Comparison of ENCODE assay signal across 10 mouse cellular contexts in genomic region chr1:74240311-74240710, GRCm38 (mm10). TPM values are rescaled to one million over a fixed set of nuclear protein-coding genes. Genes with fewer than 3 reads are reported as not detected.
DNase-seq lines count a peak whose midpoint lies in the region; ATAC-seq and TF ChIP-seq lines count a peak whose summit lies in the region.
"Had no signal": no experiment of that assay in that cellular context is flagged by ENCODE, and none has a peak within 500 bp of the region (broad histone marks: within the 10 kb centered on the region; RNA-seq: fewer than 3 reads in every experiment).

No protein-coding gene starts in this region.

- H3K27ac ChIP-seq in embryonic facial prominence, embryonic 11.5 days (replicated peaks; ENCODE audit: low read depth, low read length): no peak overlapping the region
- no peak overlapping the region for H3K27ac ChIP-seq in embryonic facial prominence, embryonic 10.5 days (replicated peaks)
- peak overlapping the region; percentile 56 for H3K27ac ChIP-seq in spleen, adult 2 months (ENCODE audit: insufficient read depth, low read length)

- H3K27me3 ChIP-seq in embryonic facial prominence, embryonic 11.5 days (ENCODE audit: control insufficient read depth, insufficient read depth, low read length): no peaks in the 10 kb centered on the region
- H3K27me3 ChIP-seq in embryonic facial prominence, embryonic 10.5 days (replicated peaks; ENCODE audit: low read depth, poor library complexity, severe bottlenecking): no peaks in the 10 kb centered on the region
- no peaks in the 10 kb centered on the region for H3K27me3 ChIP-seq in spleen, adult 2 months (ENCODE audit: control insufficient read depth, insufficient read depth, low read length)

- ATAC-seq in embryonic facial prominence, embryonic 11.5 days (replicated peaks; ENCODE audit: insufficient number of reproducible peaks, low FRiP score, low TSS enrichment, low read depth): no peak

- DNase-seq in embryonic facial prominence, embryonic 11.5 days (ENCODE audit: low spot score): peak; percentile 17
- DNase-seq in embryonic facial prominence, embryonic 10.5 days (ENCODE audit: low spot score): no peak
- DNase-seq in spleen, adult 2 months (ENCODE audit: low read depth in 1 of 2, low spot score in 2 of 2): no peak
- DNase-seq in spleen, adult 12 weeks (ENCODE audit: low spot score): no peak
- DNase-seq in left cerebral cortex, postnatal 25 days (ENCODE audit: low spot score in 2 of 2): peak; percentile 77 to 97
- DNase-seq in testis, postnatal 14 days (ENCODE audit: low spot score): peak; percentile 34
- no peak for DNase-seq in retina, embryonic 14.5 days (ENCODE audit: low spot score)
- DNase-seq in ovary, postnatal 10 days (ENCODE audit: low spot score): no peak

- no peak overlapping the region for H3K9ac ChIP-seq in embryonic facial prominence, embryonic 11.5 days (replicated peaks; ENCODE audit: low read length)

- intact Hi-C loops in left cerebral cortex, postnatal 25 days (cut with DNase I): no loop called here

- no peaks in the 10 kb centered on the region for H3K36me3 ChIP-seq in embryonic facial prominence, embryonic 11.5 days (replicated peaks; ENCODE audit: control insufficient read depth, insufficient read depth, low read depth, low read length)
- H3K36me3 ChIP-seq in embryonic facial prominence, embryonic 10.5 days (replicated peaks): peaks cover 21% of the 10 kb centered on the region
- H3K36me3 ChIP-seq in spleen, adult 2 months (ENCODE audit: control insufficient read depth, insufficient read depth, low read length): no peaks in the 10 kb centered on the region

- no peaks in the 10 kb centered on the region for H3K9me3 ChIP-seq in embryonic facial prominence, embryonic 11.5 days (replicated peaks; ENCODE audit: control insufficient read depth, low read length)
- no peaks in the 10 kb centered on the region for H3K9me3 ChIP-seq in embryonic facial prominence, embryonic 10.5 days

- 67% methylated on average over 6 of the region's 6 CpGs for WGBS in embryonic facial prominence, embryonic 11.5 days
- WGBS in embryonic facial prominence, embryonic 10.5 days: 81% methylated on average over 6 of the region's 6 CpGs
- WGBS in spleen, adult 2 months: 40% methylated on average over 6 of the region's 6 CpGs

- H3K4me1 ChIP-seq in embryonic facial prominence, embryonic 11.5 days (ENCODE audit: control insufficient read depth, insufficient read depth, low read length): 0 out of 2 replicates have a peak, but pooled peaks cover 3% of the 10 kb centered on the region
- H3K4me1 ChIP-seq in embryonic facial prominence, embryonic 10.5 days: peaks cover 36% of the 10 kb centered on the region
- H3K4me1 ChIP-seq in spleen, adult 2 months (ENCODE audit: control insufficient read depth, insufficient read depth, insufficient read length): peaks cover 38% of the 10 kb centered on the region

- TF ChIP-seq CTCF in spleen, adult 2 months (IDR thresholded peaks at IDR 0.05; ENCODE audit: extremely low read depth, insufficient read depth, insufficient read length, insufficient replicate concordance): no peak

- no peak overlapping the region for H3K4me3 ChIP-seq in embryonic facial prominence, embryonic 11.5 days (ENCODE audit: low read depth, low read length)
- no peak overlapping the region for H3K4me3 ChIP-seq in embryonic facial prominence, embryonic 10.5 days
- H3K4me3 ChIP-seq in spleen, adult 2 months (ENCODE audit: extremely low read depth, insufficient read depth, insufficient read length): no peak overlapping the region

- no peak for TF ChIP-seq POLR2A in spleen, adult 2 months (IDR thresholded peaks at IDR 0.05; ENCODE audit: low read depth, low read length)

- no peak overlapping the region for H3K4me2 ChIP-seq in embryonic facial prominence, embryonic 11.5 days (ENCODE audit: low read depth, low read length)

RNA-seq across cellular contexts. Expression of gene Arpc2, which starts 4.4 kb away (rescaled TPM):
- polyA plus RNA-seq in embryonic facial prominence, embryonic 11.5 days (2014; fragmentation: Nextera tagmentation; extraction: Ambion mirVana): 344 and 380 TPM in 2 replicates
- polyA plus RNA-seq in embryonic facial prominence, embryonic 10.5 days (2016; fragmentation: Nextera tagmentation; extraction: Ambion mirVana): 359 and 369 TPM in 2 replicates
- polyA plus RNA-seq in spleen, adult 2 months (2012; rRNA removed): 186 and 302 TPM in 2 replicates
- 100 to 1,000 TPM; 266 to 287 TPM for total RNA-seq in left cerebral cortex, postnatal 25 days (2021)

RNA-seq across cellular contexts. Expression of gene Gpbar1, which starts 38.0 kb away (rescaled TPM):
- polyA plus RNA-seq in embryonic facial prominence, embryonic 11.5 days (2014; fragmentation: Nextera tagmentation; extraction: Ambion mirVana): 0.20 and 0.91 TPM in 2 replicates
- 0.41 and 0.70 TPM in 2 replicates for polyA plus RNA-seq in embryonic facial prominence, embryonic 10.5 days (2016; fragmentation: Nextera tagmentation; extraction: Ambion mirVana)
- 0.08 and 0.14 TPM in 2 replicates for polyA plus RNA-seq in spleen, adult 2 months (2012; rRNA removed)
- not detected for total RNA-seq in left cerebral cortex, postnatal 25 days (2021)
- total RNA-seq: common myeloid progenitor, adult 5-6 weeks had no signal
- polyA plus RNA-seq: neural tube, embryonic 14.5 days had no signal

RNA-seq across cellular contexts. Expression of gene Aamp, which starts 44.2 kb away (rescaled TPM):
- polyA plus RNA-seq in embryonic facial prominence, embryonic 11.5 days (2014; fragmentation: Nextera tagmentation; extraction: Ambion mirVana): 179 and 206 TPM in 2 replicates
- polyA plus RNA-seq in embryonic facial prominence, embryonic 10.5 days (2016; fragmentation: Nextera tagmentation; extraction: Ambion mirVana): 259 and 262 TPM in 2 replicates
- polyA plus RNA-seq in spleen, adult 2 months (2012; rRNA removed): 102 and 119 TPM in 2 replicates
- 100 to 1,000 TPM; 137 to 139 TPM for total RNA-seq in left cerebral cortex, postnatal 25 days (2021)

RNA-seq across cellular contexts. Expression of gene Pnkd, which starts 44.4 kb away (rescaled TPM):
- 95.1 and 98.6 TPM in 2 replicates for polyA plus RNA-seq in embryonic facial prominence, embryonic 11.5 days (2014; fragmentation: Nextera tagmentation; extraction: Ambion mirVana)
- polyA plus RNA-seq in embryonic facial prominence, embryonic 10.5 days (2016; fragmentation: Nextera tagmentation; extraction: Ambion mirVana): 108 and 109 TPM in 2 replicates
- 27.5 and 33.8 TPM in 2 replicates for polyA plus RNA-seq in spleen, adult 2 months (2012; rRNA removed)
- 100 to 1,000 TPM; 151 to 152 TPM for total RNA-seq in left cerebral cortex, postnatal 25 days (2021)

RNA-seq across cellular contexts. Expression of gene Cxcr1, which starts 45.9 kb away (rescaled TPM):
- polyA plus RNA-seq in embryonic facial prominence, embryonic 11.5 days (2014; fragmentation: Nextera tagmentation; extraction: Ambion mirVana): not detected in 2 replicates
- not detected in 2 replicates for polyA plus RNA-seq in embryonic facial prominence, embryonic 10.5 days (2016; fragmentation: Nextera tagmentation; extraction: Ambion mirVana)
- polyA plus RNA-seq in spleen, adult 2 months (2012; rRNA removed): 0.18 and 0.27 TPM in 2 replicates
- total RNA-seq in left cerebral cortex, postnatal 25 days (2021): not detected
- total RNA-seq: common myeloid progenitor, adult 5-6 weeks had no signal
- polyA plus RNA-seq: neural tube, embryonic 14.5 days had no signal

Comparison
In these comparisons a context has a peak if more than half of its experiments do, and no peak if none do; other contexts are left out.
1. DNase-seq: peak in embryonic facial prominence, embryonic 11.5 days (single experiment), left cerebral cortex, postnatal 25 days (2 of 2) and testis, postnatal 14 days (single experiment); none in embryonic facial prominence, embryonic 10.5 days (single experiment), spleen, adult 2 months (0 of 2), spleen, adult 12 weeks (single experiment), retina, embryonic 14.5 days (single experiment) and ovary, postnatal 10 days (single experiment).